Mouse (Mus musculus) liver, embryonic 11.5 days (tissue): ENCODE results near the gene Ypel4. TPM values are rescaled to one million over a fixed set of nuclear protein-coding genes. Genes with fewer than 3 reads are reported as not detected.
A peak's percentile ranks its signal among the peaks of the same experiment; 100 is the strongest.

ENCODE experiments used
- ATAC-seq: fragments of 200-750 bp; cut with Nextera tagmentation; replicated peaks from 2 replicates; pipeline ENCODE4 v1.8.0; 2017; ENCODE audit warnings: moderate number of reproducible peaks, mild to moderate bottlenecking, moderate TSS enrichment, moderate library complexity; ENCODE audit not compliant: low FRiP score
- DNase-seq: peaks from one replicate; pipeline ENCODE4 v3.0.0-alpha.2; 2017; ENCODE audit warnings: low spot score
- H3K27ac ChIP-seq: fragments of 300-500 bp; sonication (generic); 2 replicates; pipeline ENCODE4 v1.5.1; 2014; ENCODE audit warnings: mild to moderate bottlenecking, low read depth, low read length, control low read depth
- H3K27me3 ChIP-seq: fragments of 300-500 bp; sonication (generic); replicated peaks from 2 replicates; pipeline ENCODE4 v1.6.1; 2014; ENCODE audit warnings: low read length, mixed read lengths; ENCODE audit not compliant: control insufficient read depth, insufficient read depth
- H3K36me3 ChIP-seq: fragments of 300-500 bp; sonication (generic); 2 replicates; pipeline ENCODE4 v1.6.1; 2014; ENCODE audit warnings: mild to moderate bottlenecking, low read length, moderate library complexity, mixed read lengths; ENCODE audit not compliant: control insufficient read depth, insufficient read depth
- H3K4me1 ChIP-seq: fragments of 300-500 bp; sonication (generic); replicated peaks from 2 replicates; pipeline ENCODE4 v1.6.1; 2014; ENCODE audit warnings: low read length, mixed read lengths; ENCODE audit not compliant: control insufficient read depth, insufficient read depth
- H3K4me2 ChIP-seq: fragments of 300-500 bp; sonication (generic); 2 replicates; pipeline ENCODE4 v1.6.1; 2014; ENCODE audit warnings: mild to moderate bottlenecking, control low read depth, moderate library complexity
- H3K4me3 ChIP-seq: fragments of 300-500 bp; sonication (generic); 2 replicates; pipeline ENCODE4 v1.5.1; 2014; ENCODE audit warnings: low read depth, low read length, control low read depth
- H3K9ac ChIP-seq: fragments of 300-500 bp; sonication (generic); 2 replicates; pipeline ENCODE4 v1.6.1; 2014; ENCODE audit warnings: low read depth, low read length, control low read depth
- H3K9me3 ChIP-seq: fragments of 300-500 bp; sonication (generic); 2 replicates; pipeline ENCODE4 v1.6.1; 2016; ENCODE audit warnings: low read length, inconsistent platforms, mixed read lengths; ENCODE audit not compliant: control insufficient read depth
- WGBS: fragments of 180-500 bp; shearing (Covaris S2); extraction: QIAGEN DNeasy Blood & Tissue Kit; methylation state at CpG from one replicate; pipeline ENCODE4 v1.1.7; 2014; 5-methylcytosine and 5-hydroxymethylcytosine counted together
- microRNA counts: library from miRNA; unstranded; fragments of <30 nt; microRNA quantifications from one replicate; lab custom pipeline; 2015
- microRNA-seq: library from miRNA; unstranded; fragments of <30 nt; microRNA quantifications from one replicate; pipeline ENCODE4, GENCODE M21; 2017; ENCODE audit warnings: borderline number of aligned reads
- polyA plus RNA-seq: library from polyadenylated mRNA; unstranded; fragments of >200 nt; fragmentation: Nextera tagmentation; extraction: Ambion mirVana; gene quantifications from 2 replicates; pipeline ENCODE4 v1.2.1, GENCODE M21; 2014

Ypel4 gene
- polyA plus RNA-seq, 1 experiment from 2014 or later, result 11.4 TPM

DNA sequence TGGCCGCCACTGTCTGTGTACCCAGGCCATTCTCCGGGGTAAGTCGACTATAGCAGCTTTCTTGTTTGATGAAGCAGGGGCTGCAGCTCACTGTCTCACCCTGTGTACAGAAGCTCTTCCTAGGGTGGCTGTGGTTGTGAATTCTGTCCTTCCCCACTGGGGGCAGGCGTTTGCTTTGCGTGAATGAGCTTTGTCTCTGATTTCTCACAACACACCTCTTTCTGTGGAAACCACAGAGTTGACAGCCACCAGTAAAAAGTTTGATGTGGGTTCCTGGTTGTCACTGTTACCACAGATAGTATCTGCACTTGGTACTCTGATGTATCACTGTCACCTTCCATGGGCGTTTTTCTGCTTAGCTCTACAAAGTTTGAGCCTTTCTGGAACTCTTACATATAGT is 45.4 kb downstream of the Ypel4 start:
- 38% methylated on average over 6 of the region's 6 CpGs for WGBS
- Histone ChIP-seq H3K27ac (no peak overlapping the region), H3K36me3 (no peaks in the 10 kb centered on the region), H3K4me1 (peaks cover 5% of the 10 kb centered on the region), H3K9ac (no peak overlapping the region), H3K9me3 (no peaks in the 10 kb centered on the region), H3K4me2 (no peak overlapping the region), H3K27me3 (no peaks in the 10 kb centered on the region; the same call in none of the 2 replicates), H3K4me3 (no peak overlapping the region)
- ATAC-seq, result no peak
- DNase-seq, result no peak

GRCm38 (mm10) chr2:84783315-84783714 is 49.5 kb downstream of the Ypel4 start:
- no peaks in the 10 kb centered on the region for H3K36me3 ChIP-seq
- no peak overlapping the region for H3K4me3 ChIP-seq
- no peak overlapping the region for H3K9ac ChIP-seq
- no peak overlapping the region for H3K27ac ChIP-seq
- DNase-seq (no peak), ATAC-seq (no peak)
- H3K9me3 ChIP-seq, result no peaks in the 10 kb centered on the region
- no peaks in the 10 kb centered on the region; the same call in 1 of the 2 replicates for H3K27me3 ChIP-seq
- WGBS, result 63% methylated on average over 1 of the region's 1 CpGs
- no peak overlapping the region for H3K4me2 ChIP-seq
- peaks cover 4% of the 10 kb centered on the region for H3K4me1 ChIP-seq

DNA sequence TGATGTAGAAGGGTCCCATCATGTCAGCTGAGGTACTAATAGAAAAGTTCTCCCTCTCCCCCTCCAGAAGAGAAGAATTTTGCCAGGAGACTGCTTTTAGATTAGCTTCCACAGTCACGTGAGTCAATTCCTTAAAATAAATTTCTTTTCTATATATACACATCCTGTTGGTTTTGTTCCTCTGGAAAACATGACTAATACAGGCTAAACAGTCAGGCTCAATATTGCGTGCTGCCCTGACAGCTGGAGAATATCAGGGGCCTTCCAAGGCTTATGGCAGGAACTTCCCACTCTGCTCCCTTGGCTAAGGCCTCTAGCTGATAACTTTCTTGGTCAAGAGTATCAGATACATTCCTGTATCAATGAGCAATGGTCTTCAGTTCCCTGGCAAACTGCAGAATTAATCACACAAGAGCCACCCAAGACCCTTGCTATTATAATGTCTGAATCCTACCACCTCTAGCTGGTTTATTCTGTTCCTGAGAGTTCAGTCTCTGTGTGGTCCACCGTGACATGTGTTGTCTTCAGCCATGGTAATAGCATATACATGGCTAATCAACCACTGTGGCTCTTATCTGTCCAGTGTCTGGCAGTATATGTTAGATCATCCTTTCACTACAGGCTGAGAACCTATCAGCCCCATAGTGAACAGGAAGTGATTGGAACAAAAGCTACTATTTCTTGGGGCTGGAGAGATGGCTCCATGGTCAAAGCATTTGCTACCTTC is 50.1 kb downstream of the Ypel4 start:
- DNase-seq, result no peak
- ATAC-seq, result 0 out of 2 replicates have a peak, but pooled peaks have one; percentile 20
- no peaks in the 10 kb centered on the region for H3K9me3 ChIP-seq
- no peak overlapping the region for H3K4me2 ChIP-seq
- H3K4me1 ChIP-seq, result peaks cover 4% of the 10 kb centered on the region
- WGBS, result 50% methylated on average over 3 of the region's 3 CpGs
- 0 out of 2 replicates have a peak overlapping the region, but pooled peaks have one; percentile 5 for H3K27ac ChIP-seq
- no peaks in the 10 kb centered on the region for H3K36me3 ChIP-seq
- H3K9ac ChIP-seq, result no peak overlapping the region
- no peak overlapping the region for H3K4me3 ChIP-seq
- H3K27me3 ChIP-seq, result no peaks in the 10 kb centered on the region; the same call in 1 of the 2 replicates

MicroRNAs within 50 kb of the gene (microRNA counts, 519-probe panel; counts per million panel counts)
- microRNA mmu-miR-130a (lab: Ali Mortazavi, UCI), result 8,019 counts per million, percentile 95 among the panel's probes with 10 or more counts

Small RNA genes lying within 50 kb of the gene (microRNA-seq; reads per million reads assigned to microRNA genes)
- 27,361 reads per million, percentile 99 among the genes with 10 or more reads in this experiment for gene Mir130a

Other genes with a start within 250 kb of the Ypel4 start
- gene Ctnnd1, start 83.3 kb upstream of the Ypel4 start, polyA plus RNA-seq, result 21.9 and 27.1 TPM in 2 replicates
- gene Btbd18, start 75.0 kb upstream of the Ypel4 start, polyA plus RNA-seq, result 0.18 and 0.22 TPM in 2 replicates
- 241 and 264 TPM in 2 replicates for gene Selenoh, start 63.3 kb upstream of the Ypel4 start, polyA plus RNA-seq
- not detected in 2 replicates for gene Gm28635, start 56.0 kb upstream of the Ypel4 start, polyA plus RNA-seq
- 43.4 and 44.9 TPM in 2 replicates for gene Med19, start 55.7 kb upstream of the Ypel4 start, polyA plus RNA-seq
- gene Tmx2, start 54.9 kb upstream of the Ypel4 start, polyA plus RNA-seq, result 115 and 125 TPM in 2 replicates
- gene Zdhhc5, start 18.9 kb upstream of the Ypel4 start, polyA plus RNA-seq, result 26.5 and 28.8 TPM in 2 replicates
- gene Clp1, start 6.7 kb upstream of the Ypel4 start, polyA plus RNA-seq, result 59.3 and 63.4 TPM in 2 replicates
- 2.9 and 3.3 TPM in 2 replicates for gene Gm19426, start 9.6 kb downstream of the Ypel4 start, polyA plus RNA-seq
- 38.4 and 43.2 TPM in 2 replicates for gene Serping1, start 41.4 kb downstream of the Ypel4 start, polyA plus RNA-seq
- gene Ube2l6, start 64.8 kb downstream of the Ypel4 start, polyA plus RNA-seq, result 112 and 114 TPM in 2 replicates
- 0.25 TPM in 1 of 2 replicates, not detected in the other for gene Smtnl1, start 88.6 kb downstream of the Ypel4 start, polyA plus RNA-seq
- gene Timm10, start 92.9 kb downstream of the Ypel4 start, polyA plus RNA-seq, result 84.3 and 84.5 TPM in 2 replicates
- 83.2 and 101 TPM in 2 replicates for gene Slc43a1, start 104.8 kb downstream of the Ypel4 start, polyA plus RNA-seq
- 0.66 and 1.2 TPM in 2 replicates for gene Rtn4rl2, start 152.7 kb downstream of the Ypel4 start, polyA plus RNA-seq
- 107 and 111 TPM in 2 replicates for gene Slc43a3, start 202.5 kb downstream of the Ypel4 start, polyA plus RNA-seq
- gene Prg2, start 246.4 kb downstream of the Ypel4 start, polyA plus RNA-seq, result 67.2 and 96.9 TPM in 2 replicates